ENCODE assay signal across 16 mouse cellular contexts in genomic region chr14:16519588-16520167, GRCm38 (mm10).
DNase-seq lines count a peak whose midpoint lies in the region; ATAC-seq and TF ChIP-seq lines count a peak whose summit lies in the region.
"Had no signal": no experiment of that assay in that cellular context is flagged by ENCODE, and none has a peak within 500 bp of the region (broad histone marks: within the 10 kb centered on the region; RNA-seq: fewer than 3 reads in every experiment).

No protein-coding gene starts in this region.

- peak; percentile 38 for DNase-seq in frontal cortex, postnatal 36 days (ENCODE audit: low spot score in 2 of 2)
- no peak for DNase-seq in frontal cortex, postnatal 25 days (ENCODE audit: low spot score in 2 of 2)
- peak; percentile 51 to 57 for DNase-seq in left cerebral cortex, adult 2 months (ENCODE audit: extremely low spot score in 1 of 2, low spot score in 2 of 2)
- DNase-seq in left cerebral cortex, adult 11 months (ENCODE audit: low spot score), result no peak
- DNase-seq in NIH3T3 (ENCODE audit: low read depth), result peak; percentile 48
- peak; percentile 35 to 72 for DNase-seq in left cerebral cortex, postnatal 25 days (ENCODE audit: low spot score in 2 of 2)
- DNase-seq in spleen, postnatal 10 days (ENCODE audit: low spot score in 2 of 2), result no peak
- DNase-seq in forebrain, embryonic 11.5 days (ENCODE audit: low spot score), result no peak
- DNase-seq: B cell, adult 2 months; cerebellum, postnatal 10 days; heart, postnatal 10 days; liver, postnatal 0 days had no signal

- no peak overlapping the region for H3K9ac ChIP-seq in forebrain, embryonic 11.5 days (ENCODE audit: low read length)
- H3K9ac ChIP-seq: embryonic facial prominence, embryonic 12.5 days; forebrain, embryonic 13.5 days; limb, embryonic 12.5 days; liver, postnatal 0 days had no signal

- intact Hi-C loops in left cerebral cortex, adult 2 months (cut with DNase I), result no loop called here
- intact Hi-C loops in left cerebral cortex, postnatal 25 days (cut with DNase I), result loop anchor here (5.0 kb wide), 2 partner anchors 53 to 153 kb away; no protein-coding TSS in a partner anchor

- no peak overlapping the region for H3K4me3 ChIP-seq in left cerebral cortex, adult 2 months
- no peak overlapping the region for H3K4me3 ChIP-seq in forebrain, embryonic 11.5 days (ENCODE audit: low read depth, low read length)
- H3K4me3 ChIP-seq: embryonic facial prominence, embryonic 12.5 days; forebrain, embryonic 13.5 days; limb, embryonic 12.5 days had no signal

- peak; percentile 14 for TF ChIP-seq CTCF in left cerebral cortex, adult 2 months (IDR thresholded peaks at IDR 0.05)

- WGBS in forebrain, embryonic 11.5 days, result 77% methylated on average over 8 of the region's 8 CpGs

- peak overlapping the region; percentile 26 for H3K27ac ChIP-seq in left cerebral cortex, adult 2 months
- H3K27ac ChIP-seq in forebrain, embryonic 11.5 days (ENCODE audit: low read depth, low read length), result no peak overlapping the region
- H3K27ac ChIP-seq: embryonic facial prominence, embryonic 12.5 days; forebrain, embryonic 13.5 days; limb, embryonic 12.5 days had no signal

- no peak for ATAC-seq in forebrain, embryonic 11.5 days (replicated peaks; ENCODE audit: low FRiP score)
- ATAC-seq: activated CD4-positive, CD25-positive, alpha-beta regulatory T cell, adult 4 months; forebrain, embryonic 13.5 days; liver, postnatal 0 days had no signal

- no peaks in the 10 kb centered on the region for H3K9me3 ChIP-seq in forebrain, embryonic 11.5 days (ENCODE audit: control insufficient read depth, low read length)
- H3K9me3 ChIP-seq: embryonic facial prominence, embryonic 12.5 days; forebrain, embryonic 13.5 days; limb, embryonic 12.5 days had no signal

- H3K36me3 ChIP-seq in forebrain, embryonic 11.5 days (ENCODE audit: control insufficient read depth, insufficient read depth, low read length), result no peaks in the 10 kb centered on the region
- H3K36me3 ChIP-seq: embryonic facial prominence, embryonic 12.5 days; limb, embryonic 12.5 days had no signal

- no peak overlapping the region for H3K4me2 ChIP-seq in forebrain, embryonic 11.5 days (ENCODE audit: low read depth, low read length, severe bottlenecking)
- H3K4me2 ChIP-seq: embryonic facial prominence, embryonic 12.5 days; forebrain, embryonic 13.5 days; limb, embryonic 12.5 days had no signal

- no peaks in the 10 kb centered on the region for H3K27me3 ChIP-seq in forebrain, embryonic 11.5 days (ENCODE audit: control insufficient read depth, insufficient read depth, low read length)
- H3K27me3 ChIP-seq: embryonic facial prominence, embryonic 12.5 days; forebrain, embryonic 13.5 days; limb, embryonic 12.5 days had no signal

- peaks cover 2% of the 10 kb centered on the region; the same call in 1 of the 2 replicates for H3K4me1 ChIP-seq in forebrain, embryonic 11.5 days (replicated peaks; ENCODE audit: control insufficient read depth, insufficient read depth, low read length)

Comparison
In these comparisons a context has a peak if more than half of its experiments do, and no peak if none do; other contexts are left out.
1. DNase-seq: peak in frontal cortex, postnatal 36 days (2 of 2), left cerebral cortex, adult 2 months (2 of 2), NIH3T3 (single experiment) and left cerebral cortex, postnatal 25 days (2 of 2); none in frontal cortex, postnatal 25 days (0 of 2), left cerebral cortex, adult 11 months (single experiment), spleen, postnatal 10 days (0 of 2) and forebrain, embryonic 11.5 days (single experiment).